In genomic region chr9:41705972-41706371, GRCm38 (mm10) we compare ENCODE assay signal across 16 mouse cellular contexts.
A peak's percentile ranks its signal among the peaks of the same experiment; 100 is the strongest.
DNase-seq lines count a peak whose midpoint lies in the region; ATAC-seq lines count a peak whose summit lies in the region.
"Had no signal": no experiment of that assay in that cellular context is flagged by ENCODE, and none has a peak within 500 bp of the region (broad histone marks: within the 10 kb centered on the region; RNA-seq: fewer than 3 reads in every experiment).

No protein-coding gene starts in this region.

- H3K9ac ChIP-seq in forebrain, embryonic 15.5 days (replicated peaks): no peak overlapping the region
- H3K9ac ChIP-seq in forebrain, embryonic 13.5 days: no peak overlapping the region
- H3K9ac ChIP-seq in lung, embryonic 15.5 days: no peak overlapping the region
- H3K9ac ChIP-seq in embryonic facial prominence, embryonic 12.5 days: no peak overlapping the region
- no peak overlapping the region for H3K9ac ChIP-seq in limb, embryonic 12.5 days (replicated peaks)
- H3K9ac ChIP-seq: hindbrain, embryonic 14.5 days; liver, embryonic 14.5 days had no signal

- H3K4me1 ChIP-seq in forebrain, embryonic 15.5 days: peaks cover 55% of the 10 kb centered on the region
- H3K4me1 ChIP-seq in forebrain, embryonic 13.5 days: peaks cover 60% of the 10 kb centered on the region
- peaks cover 21% of the 10 kb centered on the region for H3K4me1 ChIP-seq in lung, embryonic 15.5 days
- peaks cover 29% of the 10 kb centered on the region for H3K4me1 ChIP-seq in embryonic facial prominence, embryonic 12.5 days
- peaks cover 21% of the 10 kb centered on the region; the same call in 1 of the 2 replicates for H3K4me1 ChIP-seq in limb, embryonic 12.5 days (replicated peaks)

- DNase-seq in lung, postnatal 10 days: no peak
- DNase-seq: adrenal gland, adult 8-10 months; cerebellum, adult 11 months; gastrocnemius, adult 2 months; heart, adult 11 months; kidney, adult 2 months; midbrain, embryonic 14.5 days had no signal

- no peak for ATAC-seq in forebrain, embryonic 15.5 days (replicated peaks)
- ATAC-seq in forebrain, embryonic 13.5 days: no peak
- ATAC-seq in lung, embryonic 15.5 days (ENCODE audit: borderline replicate concordance, extremely low read depth, low FRiP score, low TSS enrichment): peak; percentile 75; the same call in 1 of the 2 replicates
- ATAC-seq in embryonic facial prominence, embryonic 12.5 days (ENCODE audit: insufficient number of reproducible peaks, insufficient read depth, low FRiP score, low TSS enrichment): no peak
- ATAC-seq in limb, embryonic 12.5 days (ENCODE audit: insufficient number of reproducible peaks, insufficient read depth, low FRiP score, low TSS enrichment, low read depth): no peak
- ATAC-seq in granulocyte monocyte progenitor cell, adult 5-6 weeks (replicated peaks; ENCODE audit: poor library complexity, severe bottlenecking): no peak
- no peak for ATAC-seq in monocyte, adult 5-6 weeks (replicated peaks; ENCODE audit: insufficient number of reproducible peaks, low FRiP score, low TSS enrichment, poor library complexity, severe bottlenecking)

- H3K27me3 ChIP-seq in forebrain, embryonic 15.5 days: no peaks in the 10 kb centered on the region
- no peaks in the 10 kb centered on the region for H3K27me3 ChIP-seq in forebrain, embryonic 13.5 days
- H3K27me3 ChIP-seq in lung, embryonic 15.5 days: peaks cover 59% of the 10 kb centered on the region
- no peaks in the 10 kb centered on the region for H3K27me3 ChIP-seq in embryonic facial prominence, embryonic 12.5 days
- H3K27me3 ChIP-seq in limb, embryonic 12.5 days: no peaks in the 10 kb centered on the region

- no peaks in the 10 kb centered on the region for H3K36me3 ChIP-seq in forebrain, embryonic 15.5 days
- H3K36me3 ChIP-seq in forebrain, embryonic 13.5 days (ENCODE audit: poor library complexity, severe bottlenecking): no peaks in the 10 kb centered on the region
- H3K36me3 ChIP-seq in lung, embryonic 15.5 days: no peaks in the 10 kb centered on the region
- no peaks in the 10 kb centered on the region for H3K36me3 ChIP-seq in embryonic facial prominence, embryonic 12.5 days
- H3K36me3 ChIP-seq in limb, embryonic 12.5 days: no peaks in the 10 kb centered on the region

- H3K27ac ChIP-seq in forebrain, embryonic 15.5 days (replicated peaks): peak overlapping the region; percentile 35; the same call in 1 of the 2 replicates
- no peak overlapping the region for H3K27ac ChIP-seq in forebrain, embryonic 13.5 days
- H3K27ac ChIP-seq in lung, embryonic 15.5 days: no peak overlapping the region
- peak overlapping the region; percentile 93 for H3K27ac ChIP-seq in embryonic facial prominence, embryonic 12.5 days
- peak overlapping the region; percentile 79 for H3K27ac ChIP-seq in limb, embryonic 12.5 days
- H3K27ac ChIP-seq: gastrocnemius, adult 2 months; liver, embryonic 14.5 days had no signal

- H3K4me3 ChIP-seq in forebrain, embryonic 15.5 days: no peak overlapping the region
- H3K4me3 ChIP-seq in forebrain, embryonic 13.5 days: no peak overlapping the region
- no peak overlapping the region for H3K4me3 ChIP-seq in lung, embryonic 15.5 days
- no peak overlapping the region for H3K4me3 ChIP-seq in embryonic facial prominence, embryonic 12.5 days
- no peak overlapping the region for H3K4me3 ChIP-seq in limb, embryonic 12.5 days (replicated peaks)
- H3K4me3 ChIP-seq: gastrocnemius, adult 2 months had no signal

- no peak overlapping the region for H3K4me2 ChIP-seq in forebrain, embryonic 15.5 days (replicated peaks)
- no peak overlapping the region for H3K4me2 ChIP-seq in forebrain, embryonic 13.5 days
- no peak overlapping the region for H3K4me2 ChIP-seq in lung, embryonic 15.5 days
- no peak overlapping the region for H3K4me2 ChIP-seq in embryonic facial prominence, embryonic 12.5 days (replicated peaks)
- H3K4me2 ChIP-seq in limb, embryonic 12.5 days: no peak overlapping the region
- H3K4me2 ChIP-seq: hindbrain, embryonic 14.5 days had no signal

- H3K9me3 ChIP-seq in forebrain, embryonic 15.5 days: no peaks in the 10 kb centered on the region
- H3K9me3 ChIP-seq in forebrain, embryonic 13.5 days (replicated peaks): no peaks in the 10 kb centered on the region
- H3K9me3 ChIP-seq in lung, embryonic 15.5 days: no peaks in the 10 kb centered on the region
- no peaks in the 10 kb centered on the region for H3K9me3 ChIP-seq in embryonic facial prominence, embryonic 12.5 days
- no peaks in the 10 kb centered on the region for H3K9me3 ChIP-seq in limb, embryonic 12.5 days

Comparison
In these comparisons a context has a peak if more than half of its experiments do, and no peak if none do; other contexts are left out.
1. H3K27ac ChIP-seq: peak in forebrain, embryonic 15.5 days (single experiment), embryonic facial prominence, embryonic 12.5 days (single experiment) and limb, embryonic 12.5 days (single experiment); none in forebrain, embryonic 13.5 days (single experiment) and lung, embryonic 15.5 days (single experiment).